Mouse (Mus musculus) forebrain, postnatal 0 days (tissue): ENCODE data around the gene Adam1a. TPM values are rescaled to one million over a fixed set of nuclear protein-coding genes. Genes with fewer than 3 reads are reported as not detected.
"Not testable (repeated sequence)": the region's sequence is repeated elsewhere in the genome, so short reads cannot be mapped to it uniquely, and the experiment has no call there.

Experiments
- ATAC-seq: fragments of 200-750 bp; cut with Nextera tagmentation; 2 replicates; pipeline ENCODE4 v1.8.0; 2017; ENCODE audit warnings: mild to moderate bottlenecking, moderate library complexity
- DNase-seq: peaks from one replicate; pipeline ENCODE4 v3.0.0-alpha.2; 2015
- H3K27ac ChIP-seq: fragments of 300-500 bp; sonication (generic); 2 replicates; pipeline ENCODE4 v1.5.1; 2014; ENCODE audit warnings: low read depth, mild to moderate bottlenecking, antibody characterized with exemption, low read length, moderate library complexity, mixed read lengths
- H3K27me3 ChIP-seq: fragments of 300-500 bp; sonication (generic); 2 replicates; pipeline ENCODE4 v1.6.1; 2014; ENCODE audit warnings: mild to moderate bottlenecking, low read length, mixed read lengths; ENCODE audit not compliant: insufficient read depth
- H3K36me3 ChIP-seq: fragments of 300-500 bp; sonication (generic); 2 replicates; pipeline ENCODE4 v1.6.1; 2014; ENCODE audit warnings: mild to moderate bottlenecking, moderate library complexity; ENCODE audit not compliant: insufficient read depth
- H3K4me1 ChIP-seq: fragments of 300-500 bp; sonication (generic); 2 replicates; pipeline ENCODE4 v1.6.1; 2014; ENCODE audit warnings: antibody characterized with exemption; ENCODE audit not compliant: insufficient read depth
- H3K4me2 ChIP-seq: fragments of 300-500 bp; sonication (generic); 2 replicates; pipeline ENCODE4 v1.6.1; 2014; ENCODE audit warnings: low read depth, mild to moderate bottlenecking, moderate library complexity
- H3K4me3 ChIP-seq: fragments of 300-500 bp; sonication (generic); 2 replicates; pipeline ENCODE4 v1.5.1; 2014; ENCODE audit warnings: low read depth, low read length, mixed read lengths
- H3K9ac ChIP-seq: fragments of 300-500 bp; sonication (generic); 2 replicates; pipeline ENCODE4 v1.6.1; 2014; ENCODE audit warnings: mild to moderate bottlenecking
- H3K9me3 ChIP-seq: fragments of 300-500 bp; sonication (generic); 2 replicates; pipeline ENCODE4 v1.6.1; 2016; ENCODE audit warnings: low read length
- CTCF ChIP-seq: sonication (generic); IDR thresholded peaks from 2 replicates; pipeline ENCODE4 v1.5.1; 2016; ENCODE audit warnings: antibody characterized with exemption, control low read depth, low read depth
- WGBS: fragments of 180-500 bp; shearing (Covaris S2); extraction: QIAGEN DNeasy Blood & Tissue Kit; methylation state at CpG from one replicate; pipeline ENCODE4 v1.1.7; 2014; 5-methylcytosine and 5-hydroxymethylcytosine counted together
- polyA plus RNA-seq: library from polyadenylated mRNA; unstranded; fragments of >200 nt; fragmentation: Nextera tagmentation; extraction: Ambion mirVana; gene quantifications from 2 replicates; pipeline ENCODE4 v1.2.1, GENCODE M21; 2015
- total RNA-seq: library from RNA; depleted of rRNA; stranded (reverse); fragments of >200 nt; gene quantifications from 2 replicates; pipeline ENCODE4 v1.2.3, GENCODE M21; 2014

Gene Adam1a
- total and polyA plus RNA-seq, 2 experiments from 2014 or later = 1.3 to 20.1 TPM

- H3K27ac ChIP-seq = no peak overlapping the region
- H3K9me3 ChIP-seq = no peaks in the 10 kb centered on the region
- H3K27me3 ChIP-seq = no peaks in the 10 kb centered on the region
- DNase-seq = no peak
- no peaks in the 10 kb centered on the region for H3K4me1 ChIP-seq
- WGBS = 91% methylated on average over 14 of the region's 14 CpGs
- ATAC-seq = no peak
- H3K4me3 ChIP-seq = no peak overlapping the region
- no peak overlapping the region for H3K9ac ChIP-seq
- TF ChIP-seq CTCF = no peak
- peaks cover 78% of the 10 kb centered on the region for H3K36me3 ChIP-seq
- H3K4me2 ChIP-seq = no peak overlapping the region
Observed at GRCm38 (mm10) chr5:121525774-121526450, 19.4 kb downstream of the Adam1a start.

GRCm38 (mm10) chr5:121519758-121520157 lies 25.5 kb downstream of the Adam1a start:
- H3K4me1 ChIP-seq, H3K4me3 ChIP-seq, ATAC-seq, H3K9me3 ChIP-seq, DNase-seq, H3K9ac ChIP-seq, H3K27me3 ChIP-seq, H3K27ac ChIP-seq, H3K4me2 ChIP-seq: not testable (repeated sequence)
- H3K36me3 ChIP-seq = peaks cover 36% of the 10 kb centered on the region
- 96% methylated on average over 10 of the region's 17 CpGs for WGBS

GRCm38 (mm10) chr5:121518983-121519382 lies 26.3 kb downstream of the Adam1a start:
- DNase-seq (no peak), ATAC-seq (no peak)
- WGBS = 96% methylated on average over 9 of the region's 9 CpGs
- no peak overlapping the region for H3K9ac ChIP-seq
- H3K27me3 ChIP-seq = no peaks in the 10 kb centered on the region
- no peak overlapping the region for H3K27ac ChIP-seq
- no peaks in the 10 kb centered on the region for H3K9me3 ChIP-seq
- TF ChIP-seq CTCF = no peak
- no peak overlapping the region for H3K4me2 ChIP-seq
- H3K36me3 ChIP-seq = peaks cover 29% of the 10 kb centered on the region
- no peaks in the 10 kb centered on the region for H3K4me1 ChIP-seq
- H3K4me3 ChIP-seq = no peak overlapping the region

- no peak for ATAC-seq
- no peaks in the 10 kb centered on the region for H3K9me3 ChIP-seq
- WGBS = 81% methylated on average over 7 of the region's 7 CpGs
- H3K36me3 ChIP-seq = no peaks in the 10 kb centered on the region
- H3K4me1 ChIP-seq = no peaks in the 10 kb centered on the region
- no peak overlapping the region for H3K9ac ChIP-seq
- no peak for TF ChIP-seq CTCF
- DNase-seq = no peak
- H3K4me3 ChIP-seq = no peak overlapping the region
- no peak overlapping the region for H3K27ac ChIP-seq
- H3K27me3 ChIP-seq = no peaks in the 10 kb centered on the region
- no peak overlapping the region for H3K4me2 ChIP-seq
Observed at GRCm38 (mm10) chr5:121510009-121510408, 35.3 kb downstream of the Adam1a start.

GRCm38 (mm10) chr5:121506846-121507245 lies 38.4 kb downstream of the Adam1a start:
- Histone ChIP-seq H3K9me3 (no peaks in the 10 kb centered on the region), H3K4me3 (no peak overlapping the region), H3K4me1 (no peaks in the 10 kb centered on the region), H3K27ac (no peak overlapping the region), H3K4me2 (no peak overlapping the region), H3K27me3 (no peaks in the 10 kb centered on the region), H3K9ac (no peak overlapping the region), H3K36me3 (no peaks in the 10 kb centered on the region)
- DNase-seq = no peak
- no peak for TF ChIP-seq CTCF
- no peak for ATAC-seq
- 95% methylated on average over 1 of the region's 1 CpGs for WGBS

- Histone ChIP-seq H3K9ac (no peak within 1 kb of the TSS), H3K36me3 (no peaks in the 10 kb centered on the region), H3K4me1 (no peaks in the 10 kb centered on the region), H3K9me3 (no peaks in the 10 kb centered on the region), H3K4me2 (no peak within 1 kb of the TSS), H3K27ac (no peak within 1 kb of the TSS), H3K27me3 (no peaks in the 10 kb centered on the region), H3K4me3 (no peak within 1 kb of the TSS)
- WGBS = 92% methylated on average over 3 of the region's 3 CpGs
- DNase-seq (no peak), ATAC-seq (no peak)
- no peak for TF ChIP-seq CTCF
Observed at GRCm38 (mm10) chr5:121503231-121503630, 42.1 kb downstream of the Adam1a start, which contains the start of gene Adam1b. Gene Adam1b (minus strand): TSS chr5:121503435.

- not testable (repeated sequence) for H3K9me3 ChIP-seq, H3K27me3 ChIP-seq, DNase-seq, H3K4me3 ChIP-seq, H3K9ac ChIP-seq, H3K4me1 ChIP-seq, H3K4me2 ChIP-seq, ATAC-seq, H3K27ac ChIP-seq, H3K36me3 ChIP-seq
- 73% methylated on average over 10 of the region's 17 CpGs for WGBS
Observed at GRCm38 (mm10) chr5:121501424-121501996, 43.8 kb downstream of the Adam1a start.
